Mouse (Mus musculus): ENCODE data around the gene Arf3. TPM values are rescaled to one million over a fixed set of nuclear protein-coding genes. Genes with fewer than 3 reads are reported as not detected.

The Arf3 gene
- polyA plus RNA-seq, 1 experiment from 2014 or later, result 49.1 TPM

DNA sequence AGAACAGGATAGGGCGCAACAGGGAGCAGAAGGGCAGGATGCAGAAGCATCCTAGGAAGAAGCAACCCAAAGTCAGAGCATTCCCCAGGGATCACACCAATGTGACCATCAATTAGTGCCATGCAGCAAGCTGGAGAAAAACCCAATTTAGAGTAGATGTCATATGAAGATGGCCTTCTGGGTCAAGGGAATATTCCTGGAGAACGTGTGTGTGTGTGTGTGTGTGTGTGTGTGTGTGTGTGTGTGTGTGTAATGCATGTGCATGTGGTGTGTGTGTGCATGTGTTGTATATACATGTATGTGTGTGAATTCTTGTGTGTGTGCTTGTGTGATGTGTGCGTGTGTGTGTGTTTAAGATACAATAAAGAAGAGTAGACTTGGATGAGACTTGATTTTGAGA, 35.9 kb upstream of the Arf3 start:
- Histone ChIP-seq H3K36me3 (no peaks in the 10 kb centered on the region), H3K9me3 (replicated peaks) (no peaks in the 10 kb centered on the region), H3K27me3 (ENCODE audit: low read depth, poor library complexity, severe bottlenecking) (peaks cover 100% of the 10 kb centered on the region), H3K27ac (no peak overlapping the region), H3K4me3 (no peak overlapping the region), H3K4me1 (peaks cover 28% of the 10 kb centered on the region)
- DNase-seq (ENCODE audit: low spot score), result no peak
- 52% methylated on average over 3 of the region's 3 CpGs for WGBS

DNA sequence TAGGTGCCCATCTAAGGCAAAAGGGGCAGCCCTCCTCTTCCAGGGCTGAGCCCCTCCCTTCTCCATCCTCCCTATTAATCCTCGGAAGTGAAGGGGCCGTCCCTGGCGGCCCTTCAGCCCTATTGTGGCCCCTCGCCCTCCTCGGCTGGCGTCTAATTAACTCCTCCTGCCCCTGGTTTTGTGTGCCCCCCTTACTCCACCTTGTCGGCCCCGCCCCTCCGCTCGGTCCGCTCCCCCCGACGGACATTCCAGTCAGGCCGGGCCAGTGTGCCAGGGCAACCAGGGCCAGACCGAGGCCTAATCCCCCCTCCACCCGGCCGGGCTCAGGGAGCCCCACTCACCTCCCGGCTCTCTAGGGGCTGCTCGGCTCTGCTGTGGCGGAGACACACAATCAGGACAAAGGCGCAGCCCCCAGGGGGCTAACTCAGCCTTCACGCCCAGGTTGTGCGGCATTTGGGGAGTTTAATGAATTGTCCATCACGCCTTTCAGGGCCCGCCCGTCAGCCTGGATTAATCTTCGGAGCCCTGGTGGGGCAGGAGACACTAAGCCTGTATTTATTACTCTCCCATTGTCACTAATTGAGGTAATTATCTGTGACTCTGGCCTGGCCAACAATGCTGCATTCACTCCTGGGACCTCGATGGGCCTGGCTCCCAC, 35.0 kb upstream of the Arf3 start:
- Histone ChIP-seq H3K4me1 (peaks cover 29% of the 10 kb centered on the region), H3K36me3 (no peaks in the 10 kb centered on the region), H3K27ac (no peak overlapping the region), H3K4me3 (peak overlapping the region; percentile 33), H3K9me3 (replicated peaks) (no peaks in the 10 kb centered on the region), H3K27me3 (ENCODE audit: low read depth, poor library complexity, severe bottlenecking) (peaks cover 100% of the 10 kb centered on the region)
- peak; percentile 47 for DNase-seq (ENCODE audit: low spot score)
- 2% methylated on average over 28 of the region's 28 CpGs for WGBS

DNA sequence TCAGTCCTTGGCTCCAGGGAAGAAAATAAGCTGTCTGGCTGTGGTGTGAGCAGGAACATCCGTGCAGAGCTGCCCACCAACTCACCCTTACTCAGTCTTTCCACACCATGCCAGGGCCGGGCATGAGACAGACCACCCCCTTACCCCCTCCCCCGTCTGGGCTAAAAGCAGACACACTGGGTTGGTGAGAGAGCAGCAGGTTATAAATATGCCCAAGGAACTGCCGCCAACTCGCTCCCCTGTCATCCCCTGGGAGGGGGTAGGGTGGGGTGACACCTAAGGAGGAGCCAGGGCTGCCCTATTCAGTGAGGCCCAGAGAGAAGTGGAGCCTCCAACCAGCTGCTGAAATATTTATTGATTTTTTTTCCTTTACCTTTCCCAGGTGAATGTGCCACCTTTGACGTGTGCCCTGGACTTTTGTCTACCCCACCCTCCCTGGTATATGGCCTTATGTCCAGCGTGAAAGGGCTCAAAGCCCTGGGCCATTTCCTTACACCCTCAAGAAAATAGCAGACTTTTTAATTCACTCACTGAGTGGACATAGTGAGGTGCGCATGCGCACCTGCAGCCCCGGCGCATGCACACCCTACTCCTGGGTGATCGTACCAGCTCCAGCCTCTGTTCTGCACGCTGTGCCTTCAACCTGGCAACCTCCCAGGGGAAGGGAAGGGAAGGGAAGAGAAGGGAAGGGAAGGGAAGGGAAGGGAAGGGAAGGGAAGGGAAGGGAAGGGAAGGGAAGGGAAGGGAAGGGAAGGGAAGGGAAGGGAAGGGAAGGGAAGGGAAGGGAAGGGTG, 34.0 kb upstream of the Arf3 start:
- Histone ChIP-seq H3K36me3 (no peaks in the 10 kb centered on the region), H3K27ac (no peak overlapping the region), H3K27me3 (ENCODE audit: low read depth, poor library complexity, severe bottlenecking) (peaks cover 100% of the 10 kb centered on the region), H3K9me3 (replicated peaks) (no peaks in the 10 kb centered on the region), H3K4me3 (0 out of 2 replicates have a peak overlapping the region, but pooled peaks have one; percentile 3), H3K4me1 (peaks cover 33% of the 10 kb centered on the region)
- no peak for DNase-seq (ENCODE audit: low spot score)
- WGBS, result 8% methylated on average over 13 of the region's 13 CpGs

DNA sequence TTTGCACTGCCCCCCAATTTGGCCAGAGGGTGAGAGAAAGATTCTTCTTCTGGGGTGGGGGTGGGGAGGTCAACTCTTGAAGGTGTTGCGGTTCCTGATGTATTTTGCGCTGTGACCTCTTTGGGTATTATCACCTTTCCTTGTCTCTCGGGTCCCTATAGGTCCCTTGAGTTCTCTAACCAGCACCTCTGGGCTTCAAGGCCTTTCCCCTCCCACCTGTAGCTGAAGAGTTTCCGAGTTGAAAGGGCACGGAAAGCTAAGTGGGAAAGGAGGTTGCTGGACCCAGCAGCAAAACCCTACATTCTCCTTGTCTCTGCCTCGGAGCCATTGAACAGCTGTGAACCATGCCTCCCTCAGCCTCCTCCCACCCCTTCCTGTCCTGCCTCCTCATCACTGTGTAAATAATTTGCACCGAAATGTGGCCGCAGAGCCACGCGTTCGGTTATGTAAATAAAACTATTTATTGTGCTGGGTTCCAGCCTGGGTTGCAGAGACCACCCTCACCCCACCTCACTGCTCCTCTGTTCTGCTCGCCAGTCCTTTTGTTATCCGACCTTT, 30.2 kb upstream of the Arf3 start:
- Histone ChIP-seq H3K4me1 (peaks cover 44% of the 10 kb centered on the region), H3K27me3 (ENCODE audit: low read depth, poor library complexity, severe bottlenecking) (peaks cover 100% of the 10 kb centered on the region), H3K9me3 (replicated peaks) (no peaks in the 10 kb centered on the region), H3K4me3 (peak overlapping the region; percentile 23; the same call in 1 of the 2 replicates), H3K36me3 (no peaks in the 10 kb centered on the region), H3K27ac (no peak overlapping the region)
- no peak for DNase-seq (ENCODE audit: low spot score)
- WGBS, result 4% methylated on average over 13 of the region's 13 CpGs

DNA sequence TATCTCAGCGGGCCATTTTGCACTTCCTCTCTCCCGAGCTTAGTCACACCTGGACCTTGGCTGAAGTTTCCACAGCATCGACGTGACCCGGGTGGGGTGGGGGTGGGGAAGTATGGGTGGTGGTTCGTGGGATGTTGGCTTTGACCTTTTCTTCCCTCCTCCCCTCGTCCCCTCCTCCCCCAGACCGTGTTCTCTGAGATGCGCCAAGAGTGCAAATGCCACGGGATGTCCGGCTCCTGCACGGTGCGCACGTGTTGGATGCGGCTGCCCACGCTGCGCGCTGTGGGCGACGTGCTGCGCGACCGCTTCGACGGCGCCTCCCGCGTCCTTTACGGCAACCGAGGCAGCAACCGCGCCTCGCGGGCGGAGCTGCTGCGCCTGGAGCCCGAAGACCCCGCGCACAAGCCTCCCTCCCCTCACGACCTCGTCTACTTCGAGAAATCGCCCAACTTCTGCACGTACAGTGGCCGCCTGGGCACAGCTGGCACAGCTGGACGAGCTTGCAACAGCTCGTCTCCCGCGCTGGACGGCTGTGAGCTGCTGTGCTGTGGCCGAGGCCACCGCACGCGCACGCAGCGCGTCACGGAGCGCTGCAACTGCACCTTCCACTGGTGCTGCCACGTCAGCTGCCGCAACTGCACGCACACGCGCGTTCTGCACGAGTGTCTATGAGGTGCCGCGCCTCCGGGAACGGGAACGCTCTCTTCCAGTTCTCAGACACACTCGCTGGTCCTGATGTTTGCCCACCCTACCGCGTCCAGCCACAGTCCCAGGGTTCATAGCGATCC, 29.4 kb upstream of the Arf3 start:
- 2% methylated on average over 75 of the region's 75 CpGs for WGBS
- H3K4me3 ChIP-seq, result peak overlapping the region; percentile 23; the same call in 1 of the 2 replicates
- no peak for DNase-seq (ENCODE audit: low spot score)
- H3K36me3 ChIP-seq, result no peaks in the 10 kb centered on the region
- peaks cover 37% of the 10 kb centered on the region for H3K4me1 ChIP-seq
- H3K27ac ChIP-seq, result no peak overlapping the region
- H3K9me3 ChIP-seq (replicated peaks), result no peaks in the 10 kb centered on the region
- peaks cover 100% of the 10 kb centered on the region for H3K27me3 ChIP-seq (ENCODE audit: low read depth, poor library complexity, severe bottlenecking)

DNA sequence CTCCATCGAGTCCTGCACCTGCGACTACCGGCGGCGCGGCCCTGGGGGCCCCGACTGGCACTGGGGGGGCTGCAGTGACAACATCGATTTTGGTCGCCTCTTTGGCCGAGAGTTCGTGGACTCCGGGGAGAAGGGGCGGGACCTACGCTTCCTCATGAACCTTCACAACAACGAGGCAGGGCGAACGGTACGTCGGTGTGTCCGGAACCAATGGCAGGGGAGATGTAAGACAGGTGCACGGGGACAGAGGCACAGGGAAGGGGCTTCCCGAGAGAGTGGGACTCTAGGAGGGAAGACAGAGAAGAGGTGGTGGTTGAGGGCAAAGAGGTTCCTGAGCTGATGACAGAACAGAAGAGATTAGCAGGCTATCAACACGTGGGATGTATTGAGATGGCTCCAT, 28.8 kb upstream of the Arf3 start:
- Histone ChIP-seq H3K27me3 (ENCODE audit: low read depth, poor library complexity, severe bottlenecking) (peaks cover 100% of the 10 kb centered on the region), H3K36me3 (no peaks in the 10 kb centered on the region), H3K4me3 (no peak overlapping the region), H3K27ac (no peak overlapping the region), H3K9me3 (replicated peaks) (no peaks in the 10 kb centered on the region), H3K4me1 (peaks cover 32% of the 10 kb centered on the region)
- no peak for DNase-seq (ENCODE audit: low spot score)
- WGBS, result 1% methylated on average over 23 of the region's 23 CpGs

DNA sequence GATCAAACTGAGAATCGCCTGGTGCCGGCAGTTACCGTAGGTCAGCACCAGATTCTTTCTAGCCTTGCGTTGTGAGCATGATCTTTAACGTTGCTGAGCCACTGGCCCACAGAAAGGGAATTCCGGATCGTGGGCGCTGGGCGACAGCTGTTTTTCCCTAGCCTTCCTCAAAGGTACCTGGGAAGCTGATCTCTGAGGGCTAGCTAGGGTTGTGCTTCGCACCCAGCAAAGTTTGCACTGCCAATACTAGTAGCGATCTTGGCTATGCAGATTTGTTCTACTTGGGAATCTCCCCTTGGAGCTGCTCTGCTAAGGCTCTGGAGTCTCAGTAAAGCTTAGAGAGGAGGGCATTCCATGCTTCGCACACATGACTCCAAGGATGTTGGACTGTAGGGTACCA, 28.2 kb upstream of the Arf3 start:
- Histone ChIP-seq H3K27ac (no peak overlapping the region), H3K9me3 (replicated peaks) (no peaks in the 10 kb centered on the region), H3K36me3 (no peaks in the 10 kb centered on the region), H3K27me3 (ENCODE audit: low read depth, poor library complexity, severe bottlenecking) (peaks cover 100% of the 10 kb centered on the region), H3K4me3 (0 out of 2 replicates have a peak overlapping the region, but pooled peaks have one; percentile 18), H3K4me1 (peaks cover 29% of the 10 kb centered on the region)
- 1% methylated on average over 12 of the region's 12 CpGs for WGBS
- DNase-seq (ENCODE audit: low spot score), result no peak

DNA sequence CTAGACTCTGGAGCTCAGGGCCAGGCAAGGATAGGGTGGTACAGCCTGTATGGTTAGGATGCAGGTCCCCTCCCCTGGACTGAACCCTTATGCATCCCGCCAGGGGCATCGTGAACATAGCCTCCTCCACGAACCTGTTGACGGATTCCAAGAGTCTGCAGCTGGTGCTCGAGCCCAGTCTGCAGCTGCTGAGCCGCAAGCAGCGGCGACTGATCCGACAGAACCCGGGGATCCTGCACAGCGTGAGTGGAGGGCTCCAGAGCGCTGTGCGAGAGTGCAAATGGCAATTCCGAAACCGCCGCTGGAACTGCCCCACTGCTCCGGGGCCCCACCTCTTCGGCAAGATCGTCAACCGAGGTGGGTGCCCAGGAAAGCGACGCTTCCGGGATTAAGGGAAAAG, 27.7 kb upstream of the Arf3 start:
- Histone ChIP-seq H3K27ac (no peak overlapping the region), H3K4me1 (peaks cover 29% of the 10 kb centered on the region), H3K36me3 (no peaks in the 10 kb centered on the region), H3K27me3 (ENCODE audit: low read depth, poor library complexity, severe bottlenecking) (peaks cover 99% of the 10 kb centered on the region), H3K9me3 (replicated peaks) (no peaks in the 10 kb centered on the region), H3K4me3 (peak overlapping the region; percentile 18; the same call in 1 of the 2 replicates)
- no peak for DNase-seq (ENCODE audit: low spot score)
- 2% methylated on average over 23 of the region's 23 CpGs for WGBS

DNA sequence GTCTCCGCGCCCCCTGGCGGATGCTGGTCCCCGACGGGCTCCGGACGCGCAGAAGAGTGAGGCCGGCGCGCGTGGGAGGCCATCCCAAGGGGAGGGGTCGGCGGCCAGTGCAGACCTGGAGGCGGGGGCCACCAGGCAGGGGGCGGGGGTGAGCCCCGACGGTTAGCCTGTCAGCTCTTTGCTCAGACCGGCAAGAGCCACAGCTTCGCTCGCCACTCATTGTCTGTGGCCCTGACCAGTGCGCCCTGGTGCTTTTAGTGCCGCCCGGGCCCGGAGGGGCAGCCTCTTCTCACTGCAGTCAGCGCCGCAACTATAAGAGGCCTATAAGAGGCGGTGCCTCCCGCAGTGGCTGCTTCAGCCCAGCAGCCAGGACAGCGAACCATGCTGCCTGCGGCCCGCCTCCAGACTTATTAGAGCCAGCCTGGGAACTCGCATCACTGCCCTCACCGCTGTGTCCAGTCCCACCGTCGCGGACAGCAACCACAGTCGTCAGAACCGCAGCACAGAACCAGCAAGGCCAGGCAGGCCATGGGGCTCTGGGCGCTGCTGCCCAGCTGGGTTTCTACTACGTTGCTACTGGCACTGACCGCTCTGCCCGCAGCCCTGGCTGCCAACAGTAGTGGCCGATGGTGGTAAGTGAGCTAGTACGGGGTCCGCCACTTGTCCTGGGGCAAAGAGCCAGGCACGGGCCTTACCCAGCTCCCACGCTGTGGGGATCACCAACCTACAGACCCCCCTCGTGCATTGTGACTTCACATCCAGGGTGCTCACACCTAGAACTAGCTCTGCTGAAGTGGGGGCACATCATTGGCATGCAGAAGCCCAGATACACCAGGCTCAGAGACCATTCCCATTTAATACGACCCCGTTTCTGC, 26.9 kb upstream of the Arf3 start, which contains the start of gene Wnt1:
TSS of gene Wnt1 (plus strand) at position 197 of the 875 bp plus-strand sequence.
- Histone ChIP-seq H3K9me3 (replicated peaks) (no peaks in the 10 kb centered on the region), H3K4me1 (peaks cover 29% of the 10 kb centered on the region), H3K36me3 (no peaks in the 10 kb centered on the region), H3K27me3 (ENCODE audit: low read depth, poor library complexity, severe bottlenecking) (peaks cover 99% of the 10 kb centered on the region), H3K27ac (no peak within 1 kb of the TSS), H3K4me3 (peak within 1 kb of the TSS; percentile 18)
- DNase-seq (ENCODE audit: low spot score), result peak; percentile 83
- 4% methylated on average over 45 of the region's 51 CpGs for WGBS

DNA sequence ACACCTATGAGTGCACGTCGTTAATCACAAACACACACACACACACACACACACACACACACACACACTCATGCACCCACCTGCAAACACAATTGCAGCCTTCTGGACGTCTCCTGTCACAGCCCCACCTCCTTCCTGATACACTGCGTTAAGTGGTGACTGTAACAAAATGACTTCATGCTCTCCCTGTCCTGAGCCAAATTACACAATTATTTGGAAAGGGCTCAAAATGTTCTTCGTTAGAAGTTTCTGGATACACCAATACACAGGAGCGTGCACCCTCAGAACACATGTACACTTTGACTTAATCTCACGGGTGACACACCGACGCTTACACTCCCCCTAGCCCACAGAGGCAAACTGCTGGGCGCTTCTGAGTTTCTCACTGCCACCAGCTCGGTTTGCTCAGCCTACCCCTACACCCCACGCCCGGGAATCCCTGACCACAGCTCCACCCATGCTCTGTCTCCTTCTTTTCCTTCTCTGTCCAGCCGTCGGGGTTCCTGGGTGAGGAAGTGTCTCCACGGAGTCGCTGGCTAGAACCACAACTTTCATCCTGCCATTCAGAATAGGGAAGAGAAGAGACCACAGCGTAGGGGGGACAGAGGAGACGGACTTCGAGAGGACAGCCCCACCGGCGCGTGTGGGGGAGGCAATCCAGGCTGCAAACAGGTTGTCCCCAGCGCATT, 26.1 kb upstream of the Arf3 start:
- no peaks in the 10 kb centered on the region for H3K9me3 ChIP-seq (replicated peaks)
- H3K27ac ChIP-seq, result no peak overlapping the region
- H3K4me3 ChIP-seq, result peak overlapping the region; percentile 18; the same call in 1 of the 2 replicates
- 15% methylated on average over 24 of the region's 24 CpGs for WGBS
- H3K36me3 ChIP-seq, result no peaks in the 10 kb centered on the region
- DNase-seq (ENCODE audit: low spot score), result no peak
- peaks cover 98% of the 10 kb centered on the region for H3K27me3 ChIP-seq (ENCODE audit: low read depth, poor library complexity, severe bottlenecking)
- H3K4me1 ChIP-seq, result peaks cover 29% of the 10 kb centered on the region

DNA sequence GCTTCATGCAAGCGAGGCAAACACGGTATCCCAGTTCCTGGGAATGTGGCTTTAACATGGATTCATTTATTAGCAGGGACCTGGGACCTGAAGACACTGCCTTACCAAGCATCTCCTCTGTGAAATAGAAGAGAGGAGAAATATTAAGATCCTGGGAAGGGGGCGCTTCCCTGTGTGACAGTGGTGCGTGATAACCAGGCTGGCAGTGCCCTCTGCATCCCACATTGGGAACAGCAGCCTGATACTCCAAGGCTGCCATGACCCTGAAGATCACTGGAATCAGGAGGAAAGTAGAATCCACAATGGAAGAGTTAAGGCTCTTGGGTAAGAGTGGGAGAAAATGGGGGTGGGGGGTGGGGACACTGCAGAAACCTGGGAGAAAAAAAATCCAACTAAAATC, 24.9 kb upstream of the Arf3 start:
- 28% methylated on average over 4 of the region's 4 CpGs for WGBS
- Histone ChIP-seq H3K27me3 (ENCODE audit: low read depth, poor library complexity, severe bottlenecking) (peaks cover 93% of the 10 kb centered on the region), H3K27ac (no peak overlapping the region), H3K4me1 (peaks cover 22% of the 10 kb centered on the region), H3K4me3 (no peak overlapping the region), H3K9me3 (replicated peaks) (no peaks in the 10 kb centered on the region), H3K36me3 (no peaks in the 10 kb centered on the region)
- DNase-seq (ENCODE audit: low spot score), result no peak

Data from limb, embryonic 10.5 days (tissue).